Mouse (Mus musculus) embryonic facial prominence, embryonic 11.5 days (tissue): ENCODE data around the gene Osbpl3. TPM values are rescaled to one million over a fixed set of nuclear protein-coding genes. Genes with fewer than 3 reads are reported as not detected.

Experiments
- ATAC-seq: fragments of 200-750 bp; cut with Nextera tagmentation; replicated peaks from 2 replicates; pipeline ENCODE4 v1.8.0; 2017; ENCODE audit warnings: low read depth; ENCODE audit not compliant: insufficient number of reproducible peaks, low FRiP score, low TSS enrichment
- DNase-seq: peaks from one replicate; pipeline ENCODE4 v3.0.0-alpha.2; 2015; ENCODE audit warnings: low spot score
- H3K27ac ChIP-seq: fragments of 300-500 bp; sonication (generic); replicated peaks from 2 replicates; pipeline ENCODE4 v1.5.1; 2014; ENCODE audit warnings: mild to moderate bottlenecking, low read depth, low read length, control low read depth
- H3K27me3 ChIP-seq: fragments of 300-500 bp; sonication (generic); 2 replicates; pipeline ENCODE4 v1.6.1; 2014; ENCODE audit warnings: mild to moderate bottlenecking, low read length, moderate library complexity, mixed read lengths; ENCODE audit not compliant: control insufficient read depth, insufficient read depth
- H3K36me3 ChIP-seq: fragments of 300-500 bp; sonication (generic); replicated peaks from 2 replicates; pipeline ENCODE4 v1.6.1; 2014; ENCODE audit warnings: low read depth, mild to moderate bottlenecking, low read length, moderate library complexity, mixed read lengths; ENCODE audit not compliant: control insufficient read depth, insufficient read depth
- H3K4me1 ChIP-seq: fragments of 300-500 bp; sonication (generic); 2 replicates; pipeline ENCODE4 v1.6.1; 2014; ENCODE audit warnings: low read length, mixed read lengths; ENCODE audit not compliant: control insufficient read depth, insufficient read depth
- H3K4me2 ChIP-seq: fragments of 300-500 bp; sonication (generic); 2 replicates; pipeline ENCODE4 v1.6.1; 2014; ENCODE audit warnings: low read depth, mild to moderate bottlenecking, control low read depth, low read length, moderate library complexity
- H3K4me3 ChIP-seq: fragments of 300-500 bp; sonication (generic); 2 replicates; pipeline ENCODE4 v1.5.1; 2014; ENCODE audit warnings: low read depth, low read length, control low read depth
- H3K9ac ChIP-seq: fragments of 300-500 bp; sonication (generic); replicated peaks from 2 replicates; pipeline ENCODE4 v1.6.1; 2014; ENCODE audit warnings: mild to moderate bottlenecking, control low read depth, low read length
- H3K9me3 ChIP-seq: fragments of 300-500 bp; sonication (generic); replicated peaks from 2 replicates; pipeline ENCODE4 v1.6.1; 2016; ENCODE audit warnings: mild to moderate bottlenecking, low read length, inconsistent platforms, mixed read lengths; ENCODE audit not compliant: control insufficient read depth
- WGBS: fragments of 180-500 bp; shearing (Covaris S2); extraction: QIAGEN DNeasy Blood & Tissue Kit; methylation state at CpG from one replicate; pipeline ENCODE4 v1.1.7; 2014; 5-methylcytosine and 5-hydroxymethylcytosine counted together
- polyA plus RNA-seq: library from polyadenylated mRNA; unstranded; fragments of >200 nt; fragmentation: Nextera tagmentation; extraction: Ambion mirVana; gene quantifications from 2 replicates; pipeline ENCODE4 v1.2.1, GENCODE M21; 2014

Gene Osbpl3
- polyA plus RNA-seq, 1 experiment from 2014 or later: 9.0 TPM

DNA sequence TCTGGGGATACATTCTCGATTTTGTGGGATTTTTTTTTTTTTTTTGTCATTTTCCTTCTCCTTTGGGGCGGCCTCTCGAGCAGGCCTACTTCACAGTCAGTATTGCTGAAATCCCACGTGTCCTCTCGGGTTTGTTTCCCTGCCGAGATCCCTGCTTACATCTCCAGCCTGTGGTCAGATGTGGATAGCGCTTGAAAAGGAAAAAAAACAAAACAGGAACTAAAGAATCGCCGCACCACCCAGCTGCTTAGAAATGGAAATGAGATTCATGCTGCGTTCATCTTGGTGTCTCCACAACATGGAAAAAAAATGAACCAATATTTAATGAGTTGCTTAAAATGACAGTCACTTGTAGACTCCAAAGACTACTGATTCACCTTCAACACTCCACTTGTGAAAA, 160.9 kb downstream of the Osbpl3 start:
- no peak overlapping the region for H3K4me3 ChIP-seq
- H3K9me3 ChIP-seq: no peaks in the 10 kb centered on the region
- no peaks in the 10 kb centered on the region for H3K36me3 ChIP-seq
- H3K4me2 ChIP-seq: no peak overlapping the region
- no peak overlapping the region for H3K27ac ChIP-seq
- WGBS: 79% methylated on average over 10 of the region's 10 CpGs
- H3K27me3 ChIP-seq: no peaks in the 10 kb centered on the region
- no peak overlapping the region for H3K9ac ChIP-seq
- no peaks in the 10 kb centered on the region for H3K4me1 ChIP-seq
- ATAC-seq: no peak
- no peak for DNase-seq

DNA sequence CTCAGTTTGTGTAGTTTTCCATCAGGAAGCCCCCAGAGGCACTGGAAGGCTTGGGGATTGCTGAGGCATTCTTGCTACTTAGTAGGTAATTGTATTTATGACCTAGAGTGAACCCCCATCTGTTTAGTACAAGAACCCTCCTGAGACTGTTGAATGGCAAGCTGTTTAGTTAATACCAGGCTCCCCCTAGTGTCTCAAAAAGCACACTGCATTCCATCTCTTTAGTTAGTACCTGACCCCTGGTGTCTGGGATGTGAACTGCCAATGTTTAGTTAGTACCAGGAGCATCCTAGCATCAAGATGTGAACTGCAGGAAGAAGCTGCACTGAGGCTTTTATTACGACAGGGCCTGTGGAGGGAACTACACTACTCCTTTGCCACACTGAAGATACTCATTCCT, 161.9 kb downstream of the Osbpl3 start:
- 50% methylated on average over 1 of the region's 1 CpGs for WGBS
- Histone ChIP-seq H3K36me3 (no peaks in the 10 kb centered on the region), H3K9me3 (no peaks in the 10 kb centered on the region), H3K4me3 (no peak overlapping the region), H3K4me2 (no peak overlapping the region), H3K27me3 (no peaks in the 10 kb centered on the region), H3K4me1 (no peaks in the 10 kb centered on the region), H3K27ac (no peak overlapping the region), H3K9ac (no peak overlapping the region)
- ATAC-seq: no peak
- DNase-seq: peak; percentile 91

DNA sequence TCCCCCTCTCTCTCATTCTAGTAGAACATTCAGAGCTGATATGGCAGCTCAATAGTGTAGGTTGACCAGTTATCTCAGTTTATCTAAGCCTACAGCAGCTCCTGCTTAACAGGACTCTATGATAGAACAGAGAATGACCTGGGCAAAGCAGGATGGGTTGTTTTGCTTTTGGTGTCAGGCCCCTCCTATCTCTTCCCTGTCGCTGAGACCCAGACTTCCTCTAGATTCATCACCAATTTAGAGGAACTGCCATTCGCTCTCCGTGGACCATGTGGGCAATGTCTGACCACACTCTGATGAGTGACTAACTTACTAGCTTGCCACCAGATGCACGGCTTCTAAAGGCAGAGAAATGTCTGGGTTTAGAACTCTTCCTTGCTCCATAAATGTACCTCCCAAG, 164.4 kb downstream of the Osbpl3 start:
- Histone ChIP-seq H3K4me2 (no peak overlapping the region), H3K27ac (no peak overlapping the region), H3K36me3 (no peaks in the 10 kb centered on the region), H3K9ac (no peak overlapping the region), H3K27me3 (no peaks in the 10 kb centered on the region), H3K9me3 (no peaks in the 10 kb centered on the region), H3K4me1 (no peaks in the 10 kb centered on the region), H3K4me3 (no peak overlapping the region)
- ATAC-seq (no peak), DNase-seq (no peak)
- 92% methylated on average over 4 of the region's 4 CpGs for WGBS

DNA sequence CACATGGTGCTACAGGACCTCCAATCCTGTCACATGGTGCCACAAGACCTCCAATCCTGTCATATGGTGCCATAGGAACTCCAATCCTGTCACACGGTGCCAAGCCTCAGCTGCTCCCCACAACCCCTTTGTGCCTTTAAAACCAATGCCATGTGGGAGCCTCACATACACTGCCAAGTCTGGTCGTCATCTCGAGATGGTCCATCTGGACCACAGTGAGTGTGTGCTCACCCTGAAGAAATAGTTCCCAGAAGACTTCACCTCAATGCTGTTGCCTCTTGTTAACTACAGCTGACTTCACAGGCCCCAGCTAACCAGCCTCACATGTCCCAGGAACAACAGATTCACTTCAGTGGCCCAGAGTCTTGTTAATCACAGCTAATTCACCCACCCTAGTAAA, 169.1 kb downstream of the Osbpl3 start:
- Histone ChIP-seq H3K4me2 (no peak overlapping the region), H3K9ac (no peak overlapping the region), H3K27ac (no peak overlapping the region), H3K4me1 (no peaks in the 10 kb centered on the region), H3K4me3 (no peak overlapping the region), H3K27me3 (no peaks in the 10 kb centered on the region), H3K36me3 (no peaks in the 10 kb centered on the region), H3K9me3 (no peaks in the 10 kb centered on the region)
- WGBS: 89% methylated on average over 3 of the region's 3 CpGs
- ATAC-seq: no peak
- no peak for DNase-seq

DNA sequence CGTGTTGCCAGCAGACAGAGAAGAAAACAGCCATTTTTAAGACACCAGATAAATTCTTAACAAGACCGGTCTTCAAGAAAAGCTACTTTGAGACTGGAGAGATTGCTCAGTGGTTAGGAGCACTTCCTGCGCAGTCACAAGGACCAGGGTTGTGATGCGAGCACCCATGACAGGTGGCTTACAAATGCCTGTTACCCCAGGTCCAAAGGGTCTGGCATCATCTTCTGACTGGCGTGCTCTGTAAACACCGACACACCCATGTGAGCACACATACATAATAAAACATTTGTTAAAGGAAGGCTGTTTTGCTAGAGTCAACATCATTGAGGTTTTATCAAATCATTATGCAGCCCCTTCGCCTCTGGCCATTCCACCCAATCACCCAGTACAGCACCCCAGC, 176.4 kb downstream of the Osbpl3 start:
- Histone ChIP-seq H3K27me3 (no peaks in the 10 kb centered on the region), H3K4me2 (no peak overlapping the region), H3K9ac (no peak overlapping the region), H3K9me3 (no peaks in the 10 kb centered on the region), H3K4me1 (no peaks in the 10 kb centered on the region), H3K4me3 (no peak overlapping the region), H3K36me3 (no peaks in the 10 kb centered on the region), H3K27ac (no peak overlapping the region)
- ATAC-seq (no peak), DNase-seq (no peak)
- 88% methylated on average over 7 of the region's 7 CpGs for WGBS

DNA sequence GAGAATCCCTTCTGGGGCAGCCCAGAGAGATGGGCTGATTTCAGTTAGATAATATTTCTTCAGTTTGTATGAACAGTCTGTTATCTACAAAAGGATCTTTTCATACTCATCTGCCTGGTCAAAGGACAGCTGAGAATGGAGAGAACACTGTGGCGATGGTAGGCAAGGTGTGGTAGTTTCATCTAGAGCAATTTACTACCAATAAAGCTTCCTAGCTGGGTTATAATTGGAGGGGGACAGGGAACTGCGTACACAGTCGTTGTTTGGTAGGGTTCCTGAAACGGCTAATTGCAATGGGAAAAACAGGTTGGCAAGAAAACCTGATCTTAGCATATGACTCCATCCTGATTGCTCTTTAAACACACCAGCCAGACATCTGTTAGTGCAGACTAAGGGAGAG, 182.1 kb downstream of the Osbpl3 start:
- Histone ChIP-seq H3K27ac (no peak overlapping the region), H3K27me3 (no peaks in the 10 kb centered on the region), H3K4me3 (no peak overlapping the region), H3K9ac (no peak overlapping the region), H3K4me1 (no peaks in the 10 kb centered on the region), H3K36me3 (no peaks in the 10 kb centered on the region), H3K4me2 (no peak overlapping the region), H3K9me3 (no peaks in the 10 kb centered on the region)
- no peak for ATAC-seq
- WGBS: 85% methylated on average over 4 of the region's 4 CpGs
- DNase-seq: no peak

DNA sequence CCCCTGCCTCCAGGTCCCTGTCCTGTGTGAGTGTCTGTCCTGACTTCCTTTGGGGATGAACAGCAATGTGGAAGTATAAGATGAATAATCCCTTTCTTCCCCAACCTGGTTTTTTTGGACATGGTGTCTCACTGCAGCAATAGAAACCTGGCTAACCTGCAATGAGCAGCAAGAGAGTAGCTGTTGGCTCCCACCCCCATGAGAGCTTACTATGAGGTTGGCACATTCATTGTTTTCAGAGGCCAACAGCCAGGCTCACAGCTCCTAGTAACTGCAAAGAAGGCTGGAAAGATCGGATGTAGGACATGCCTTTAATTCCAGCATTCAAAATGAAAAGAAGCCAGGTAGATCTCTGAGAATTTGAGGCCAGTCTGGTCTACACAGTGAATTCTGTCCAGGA, 182.6 kb downstream of the Osbpl3 start:
- H3K4me3 ChIP-seq: no peak overlapping the region
- no peak overlapping the region for H3K27ac ChIP-seq
- no peaks in the 10 kb centered on the region for H3K4me1 ChIP-seq
- H3K27me3 ChIP-seq: no peaks in the 10 kb centered on the region
- no peak overlapping the region for H3K4me2 ChIP-seq
- WGBS: 80% methylated on average over 1 of the region's 1 CpGs
- no peak for DNase-seq
- no peak overlapping the region for H3K9ac ChIP-seq
- no peak for ATAC-seq
- no peaks in the 10 kb centered on the region for H3K36me3 ChIP-seq
- no peaks in the 10 kb centered on the region for H3K9me3 ChIP-seq

DNA sequence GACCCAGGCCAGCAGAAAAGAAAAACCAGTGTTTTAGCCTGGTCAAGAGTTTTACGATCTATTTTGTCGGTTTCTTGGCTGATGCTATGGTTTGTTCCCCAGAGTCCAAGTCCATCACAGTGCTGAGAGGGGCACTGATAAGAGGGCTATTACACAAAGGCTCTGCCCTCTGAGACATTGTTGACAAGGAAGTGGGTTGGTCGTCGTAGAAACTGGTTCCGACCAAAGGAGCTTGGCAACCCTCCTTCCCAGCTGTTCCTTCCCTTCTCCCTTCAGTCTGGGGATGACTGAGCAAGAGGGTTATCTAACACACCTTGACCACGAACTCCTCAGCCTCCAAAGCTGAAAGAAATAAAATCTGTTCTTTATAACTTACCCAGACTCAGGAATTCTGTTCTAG, 192.3 kb downstream of the Osbpl3 start, which contains the start of gene Gsdme:
TSS of gene Gsdme (minus strand) at position 193 of the 400 bp plus-strand sequence.
- Histone ChIP-seq H3K9me3 (no peaks in the 10 kb centered on the region), H3K4me3 (no peak within 1 kb of the TSS), H3K27me3 (no peaks in the 10 kb centered on the region), H3K27ac (no peak within 1 kb of the TSS), H3K4me1 (peaks cover 7% of the 10 kb centered on the region), H3K9ac (no peak within 1 kb of the TSS), H3K4me2 (no peak within 1 kb of the TSS), H3K36me3 (no peaks in the 10 kb centered on the region)
- 93% methylated on average over 6 of the region's 6 CpGs for WGBS
- no peak for DNase-seq
- ATAC-seq: no peak
